12 mouse cellular contexts compared by ENCODE assay signal in genomic region chr4:155245770-155246492, GRCm38 (mm10). TPM values are rescaled to one million over a fixed set of nuclear protein-coding genes. Genes with fewer than 3 reads are reported as not detected.
A peak's percentile ranks its signal among the peaks of the same experiment; 100 is the strongest.
DNase-seq lines count a peak whose midpoint lies in the region; ATAC-seq and TF ChIP-seq lines count a peak whose summit lies in the region.
"Had no signal": no experiment of that assay in that cellular context is flagged by ENCODE, and none has a peak within 500 bp of the region (broad histone marks: within the 10 kb centered on the region; RNA-seq: fewer than 3 reads in every experiment).

No protein-coding gene starts in this region.

- DNase-seq in hindbrain, embryonic 14.5 days (ENCODE audit: low spot score): no peak
- DNase-seq in testis, postnatal 14 days (ENCODE audit: low spot score): peak; percentile 42
- DNase-seq in testis, postnatal 10 days (ENCODE audit: low spot score): no peak
- peak; percentile 82 for DNase-seq in kidney, adult 9 months
- DNase-seq in adrenal gland, adult 8-10 months: no peak
- DNase-seq in layer of hippocampus, postnatal 14 days (ENCODE audit: low spot score in 2 of 2): no peak
- DNase-seq: thymus, postnatal 4 days had no signal

- 61% methylated on average over 6 of the region's 6 CpGs for WGBS in hindbrain, embryonic 16.5 days
- 72% methylated on average over 6 of the region's 6 CpGs for WGBS in hindbrain, embryonic 14.5 days
- whole genome bisulfite sequencing in olfactory bulb, adult 2 months: 57% methylated on average over 6 of the region's 6 CpGs

- H3K27ac ChIP-seq in hindbrain, embryonic 16.5 days (ENCODE audit: low read depth, low read length): peak overlapping the region; percentile 26
- no peak overlapping the region for H3K27ac ChIP-seq in hindbrain, embryonic 14.5 days
- peak overlapping the region; percentile 91 for H3K27ac ChIP-seq in olfactory bulb, adult 2 months (ENCODE audit: insufficient read depth, low read depth, low read length)
- H3K27ac ChIP-seq: midbrain, embryonic 15.5 days had no signal

- no peaks in the 10 kb centered on the region for H3K27me3 ChIP-seq in hindbrain, embryonic 16.5 days (replicated peaks; ENCODE audit: control insufficient read depth, insufficient read depth, low read length)
- H3K27me3 ChIP-seq in hindbrain, embryonic 14.5 days (ENCODE audit: control insufficient read depth, insufficient read depth, low read length): no peaks in the 10 kb centered on the region
- H3K27me3 ChIP-seq: midbrain, embryonic 15.5 days had no signal

- no peak overlapping the region for H3K4me3 ChIP-seq in hindbrain, embryonic 16.5 days (ENCODE audit: low read length)
- H3K4me3 ChIP-seq in hindbrain, embryonic 14.5 days (replicated peaks; ENCODE audit: low read length): no peak overlapping the region
- no peak overlapping the region for H3K4me3 ChIP-seq in olfactory bulb, adult 2 months (ENCODE audit: insufficient read depth, low read depth, low read length)
- H3K4me3 ChIP-seq: midbrain, embryonic 15.5 days had no signal

- H3K9me3 ChIP-seq in hindbrain, embryonic 16.5 days (ENCODE audit: control insufficient read depth, low read length): no peaks in the 10 kb centered on the region
- H3K9me3 ChIP-seq in hindbrain, embryonic 14.5 days (ENCODE audit: control insufficient read depth, low read length): no peaks in the 10 kb centered on the region
- H3K9me3 ChIP-seq: G1E; midbrain, embryonic 15.5 days had no signal

- H3K36me3 ChIP-seq in hindbrain, embryonic 16.5 days (ENCODE audit: control insufficient read depth, insufficient read depth, low read length): no peaks in the 10 kb centered on the region
- no peaks in the 10 kb centered on the region for H3K36me3 ChIP-seq in hindbrain, embryonic 14.5 days (replicated peaks; ENCODE audit: control insufficient read depth, insufficient read depth)
- H3K36me3 ChIP-seq: midbrain, embryonic 15.5 days had no signal

- no peak overlapping the region for H3K4me2 ChIP-seq in hindbrain, embryonic 16.5 days (ENCODE audit: low read length)
- H3K4me2 ChIP-seq in hindbrain, embryonic 14.5 days (replicated peaks): no peak overlapping the region
- H3K4me2 ChIP-seq: lung, embryonic 14.5 days; midbrain, embryonic 15.5 days had no signal

- no peak overlapping the region; the same call in 1 of the 2 replicates for H3K9ac ChIP-seq in hindbrain, embryonic 16.5 days (ENCODE audit: low read depth, low read length)
- H3K9ac ChIP-seq in hindbrain, embryonic 14.5 days: no peak overlapping the region
- H3K9ac ChIP-seq: lung, embryonic 14.5 days; midbrain, embryonic 15.5 days had no signal

- TF ChIP-seq CTCF in olfactory bulb, adult 2 months (IDR thresholded peaks at IDR 0.05; ENCODE audit: insufficient read depth, low read depth, low read length): no peak

- ATAC-seq in hindbrain, embryonic 16.5 days: no peak
- ATAC-seq in hindbrain, embryonic 14.5 days (ENCODE audit: low FRiP score): no peak
- ATAC-seq: midbrain, embryonic 15.5 days had no signal

- peaks cover 7% of the 10 kb centered on the region for H3K4me1 ChIP-seq in hindbrain, embryonic 16.5 days (ENCODE audit: control insufficient read depth, insufficient read depth, low read depth, low read length)
- H3K4me1 ChIP-seq in hindbrain, embryonic 14.5 days (replicated peaks; ENCODE audit: control insufficient read depth, insufficient read depth, low read length): peaks cover 6% of the 10 kb centered on the region
- peaks cover 36% of the 10 kb centered on the region for H3K4me1 ChIP-seq in olfactory bulb, adult 2 months (ENCODE audit: control insufficient read depth, insufficient read depth, low read length)

- TF ChIP-seq POLR2A in olfactory bulb, adult 2 months (IDR thresholded peaks at IDR 0.05; ENCODE audit: insufficient read depth, low read depth, low read length): no peak

RNA-seq across cellular contexts. Expression of gene Faap20, which starts 3.7 kb away (rescaled TPM):
- polyA plus RNA-seq in hindbrain, embryonic 16.5 days (2015; fragmentation: Nextera tagmentation; extraction: Ambion mirVana): 72.1 and 72.5 TPM in 2 replicates
- polyA plus RNA-seq in hindbrain, embryonic 14.5 days (2014; fragmentation: Nextera tagmentation; extraction: Ambion mirVana): 69.0 and 76.0 TPM in 2 replicates
- polyA plus RNA-seq in olfactory bulb, adult 2 months (2012; ENCODE audit: insufficient read depth, insufficient read length, low replicate concordance, missing spikeins): not detected in 2 replicates
- 10 to 100 TPM; 57.4 to 70.1 (median 60.8) TPM for total RNA-seq in adrenal gland, adult 8-10 months (2022)
- total RNA-seq in layer of hippocampus, postnatal 14 days (2021): 10 to 100 TPM; 24.2 to 24.5 TPM

RNA-seq across cellular contexts. Expression of gene Ski, which starts 23.5 kb away (rescaled TPM):
- polyA plus RNA-seq in hindbrain, embryonic 16.5 days (2015; fragmentation: Nextera tagmentation; extraction: Ambion mirVana): 11.1 TPM in 2 replicates
- polyA plus RNA-seq in hindbrain, embryonic 14.5 days (2014; fragmentation: Nextera tagmentation; extraction: Ambion mirVana): 15.1 and 15.6 TPM in 2 replicates
- not detected in 2 replicates for polyA plus RNA-seq in olfactory bulb, adult 2 months (2012; ENCODE audit: insufficient read depth, insufficient read length, low replicate concordance, missing spikeins)
- 10 to 100 TPM; 64.1 to 85.4 (median 69.1) TPM for total RNA-seq in adrenal gland, adult 8-10 months (2022)
- total RNA-seq in layer of hippocampus, postnatal 14 days (2021): 100 to 1,000 TPM; 115 to 117 TPM

Comparison
In these comparisons a context has a peak if more than half of its experiments do, and no peak if none do; other contexts are left out.
1. DNase-seq: peak in testis, postnatal 14 days (single experiment) and kidney, adult 9 months (single experiment); none in hindbrain, embryonic 14.5 days (single experiment), testis, postnatal 10 days (single experiment), adrenal gland, adult 8-10 months (single experiment) and layer of hippocampus, postnatal 14 days (0 of 2).
2. RNA of gene Faap20, which starts 3.7 kb away (polyA plus RNA-seq): 69.0 to 76.0 TPM in hindbrain, embryonic 14.5 days and 72.1 to 72.5 TPM in hindbrain, embryonic 16.5 days; not detected in olfactory bulb, adult 2 months; every median in the first group is over 10 times any median in the second.